Mouse (Mus musculus): ENCODE data around the gene Prss57.

The Prss57 gene

GRCm38 (mm10) chr10:79790861-79791260 lies at the start of gene Prss57:
Prss57 (minus strand) TSS chr10:79790961.
- no peak for DNase-seq (ENCODE audit: low spot score in 2 of 2)

GRCm38 (mm10) chr10:79840091-79840490 lies 49.3 kb upstream of the Prss57 start:
- no peak for DNase-seq (ENCODE audit: low spot score in 2 of 2)

- no peak for DNase-seq (ENCODE audit: low spot score in 2 of 2)
These were observed 47.4 kb upstream of the Prss57 start for GRCm38 (mm10) chr10:79838151-79838550.

- no peak for DNase-seq (ENCODE audit: low spot score in 2 of 2)
These were observed 46.2 kb upstream of the Prss57 start for GRCm38 (mm10) chr10:79836918-79837317.

GRCm38 (mm10) chr10:79834769-79835398 lies 44.1 kb upstream of the Prss57 start:
- DNase-seq (ENCODE audit: low spot score in 2 of 2), result peak; percentile 62 to 86

- no peak for DNase-seq (ENCODE audit: low spot score in 2 of 2)
These were observed 42.0 kb upstream of the Prss57 start for GRCm38 (mm10) chr10:79832786-79833181.

GRCm38 (mm10) chr10:79832026-79832785 lies 41.4 kb upstream of the Prss57 start:
- DNase-seq (ENCODE audit: low spot score in 2 of 2), result no peak

GRCm38 (mm10) chr10:79831583-79831982 lies 40.8 kb upstream of the Prss57 start:
- DNase-seq (ENCODE audit: low spot score in 2 of 2), result no peak

- DNase-seq (ENCODE audit: low spot score in 2 of 2), result no peak
These were observed 33.7 kb upstream of the Prss57 start for GRCm38 (mm10) chr10:79824413-79824812.

- no peak for DNase-seq (ENCODE audit: low spot score in 2 of 2)
These were observed 32.2 kb upstream of the Prss57 start for GRCm38 (mm10) chr10:79823011-79823410.

GRCm38 (mm10) chr10:79822372-79822771 lies 31.6 kb upstream of the Prss57 start:
- DNase-seq (ENCODE audit: low spot score in 2 of 2), result no peak

GRCm38 (mm10) chr10:79821731-79822130 lies 31.0 kb upstream of the Prss57 start:
- no peak for DNase-seq (ENCODE audit: low spot score in 2 of 2)

- DNase-seq (ENCODE audit: low spot score in 2 of 2), result no peak
These were observed 30.0 kb upstream of the Prss57 start, which contains the start of gene Misp for GRCm38 (mm10) chr10:79820782-79821181. Misp (plus strand) TSS chr10:79820989.

GRCm38 (mm10) chr10:79820277-79820676 lies 29.5 kb upstream of the Prss57 start:
- no peak for DNase-seq (ENCODE audit: low spot score in 2 of 2)

- no peak for DNase-seq (ENCODE audit: low spot score in 2 of 2)
These were observed 28.8 kb upstream of the Prss57 start for GRCm38 (mm10) chr10:79819606-79820005.

- no peak for DNase-seq (ENCODE audit: low spot score in 2 of 2)
These were observed 27.5 kb upstream of the Prss57 start for GRCm38 (mm10) chr10:79818225-79818624.

GRCm38 (mm10) chr10:79817111-79817510 lies 26.4 kb upstream of the Prss57 start:
- DNase-seq (ENCODE audit: low spot score in 2 of 2), result no peak

GRCm38 (mm10) chr10:79815671-79816494 lies 25.1 kb upstream of the Prss57 start:
- no peak for DNase-seq (ENCODE audit: low spot score in 2 of 2)

- no peak for DNase-seq (ENCODE audit: low spot score in 2 of 2)
These were observed 23.6 kb upstream of the Prss57 start for GRCm38 (mm10) chr10:79814271-79814842.

- DNase-seq (ENCODE audit: low spot score in 2 of 2), result peak; percentile 81 to 90
These were observed 21.2 kb upstream of the Prss57 start for GRCm38 (mm10) chr10:79811736-79812637.

- DNase-seq (ENCODE audit: low spot score in 2 of 2), result no peak
These were observed 18.0 kb upstream of the Prss57 start for GRCm38 (mm10) chr10:79808728-79809127.
